Mouse (Mus musculus): ENCODE results near the gene Optn. TPM values are rescaled to one million over a fixed set of nuclear protein-coding genes. Genes with fewer than 3 reads are reported as not detected.

The Optn gene
- total and polyA plus RNA-seq, 2 experiments from 2014 or later, result 23.2 to 38.4 TPM

- H3K4me3 ChIP-seq (ENCODE audit: low read depth, low read length), result no peak overlapping the region
- WGBS, result 42% methylated on average over 5 of the region's 5 CpGs
- no peaks in the 10 kb centered on the region for H3K4me1 ChIP-seq (ENCODE audit: control insufficient read depth, insufficient read depth)
- no peak overlapping the region for H3K27ac ChIP-seq (ENCODE audit: low read depth)
- H3K4me2 ChIP-seq (ENCODE audit: low read depth, low read length), result no peak overlapping the region
- no peak for ATAC-seq (ENCODE audit: insufficient read depth, low read depth)
- no peaks in the 10 kb centered on the region for H3K36me3 ChIP-seq (replicated peaks; ENCODE audit: control insufficient read depth, insufficient read depth, low read length)
- TF ChIP-seq CTCF (IDR thresholded peaks at IDR 0.05; ENCODE audit: low read depth), result no peak
- TF ChIP-seq EP300 (IDR thresholded peaks at IDR 0.05; ENCODE audit: low read depth), result no peak
- no peak overlapping the region for H3K9ac ChIP-seq (replicated peaks; ENCODE audit: low read depth, low read length)
- DNase-seq (ENCODE audit: low spot score), result no peak
- H3K27me3 ChIP-seq (ENCODE audit: control insufficient read depth, insufficient read depth, low read length), result no peaks in the 10 kb centered on the region
- no peaks in the 10 kb centered on the region for H3K9me3 ChIP-seq (replicated peaks; ENCODE audit: control insufficient read depth, low read length)
These were observed 79.9 kb downstream of the Optn start for GRCm38 (mm10) chr2:4983987-4984386.

GRCm38 (mm10) chr2:4978091-4978490 is 85.8 kb downstream of the Optn start:
- Histone ChIP-seq H3K27me3 (ENCODE audit: control insufficient read depth, insufficient read depth, low read length) (no peaks in the 10 kb centered on the region), H3K4me1 (ENCODE audit: control insufficient read depth, insufficient read depth) (no peaks in the 10 kb centered on the region), H3K9me3 (replicated peaks; ENCODE audit: control insufficient read depth, low read length) (no peaks in the 10 kb centered on the region), H3K27ac (ENCODE audit: low read depth) (no peak overlapping the region), H3K4me2 (ENCODE audit: low read depth, low read length) (no peak overlapping the region), H3K9ac (replicated peaks; ENCODE audit: low read depth, low read length) (no peak overlapping the region), H3K36me3 (replicated peaks; ENCODE audit: control insufficient read depth, insufficient read depth, low read length) (no peaks in the 10 kb centered on the region), H3K4me3 (ENCODE audit: low read depth, low read length) (no peak overlapping the region)
- WGBS, result 29% methylated on average over 8 of the region's 8 CpGs
- TF ChIP-seq EP300 (IDR thresholded peaks at IDR 0.05; ENCODE audit: low read depth) (no peak), CTCF (IDR thresholded peaks at IDR 0.05; ENCODE audit: low read depth) (no peak)
- no peak for ATAC-seq (ENCODE audit: insufficient read depth, low read depth)
- DNase-seq (ENCODE audit: low spot score), result no peak

GRCm38 (mm10) chr2:4975807-4976206 is 88.0 kb downstream of the Optn start, which contains the start of gene Ucma:
Gene Ucma, plus strand, starts transcription at chr2:4976122.
- TF ChIP-seq CTCF (IDR thresholded peaks at IDR 0.05; ENCODE audit: low read depth) (no peak), EP300 (IDR thresholded peaks at IDR 0.05; ENCODE audit: low read depth) (no peak)
- Histone ChIP-seq H3K4me1 (ENCODE audit: control insufficient read depth, insufficient read depth) (no peaks in the 10 kb centered on the region), H3K4me3 (ENCODE audit: low read depth, low read length) (no peak within 1 kb of the TSS), H3K36me3 (replicated peaks; ENCODE audit: control insufficient read depth, insufficient read depth, low read length) (no peaks in the 10 kb centered on the region), H3K27ac (ENCODE audit: low read depth) (no peak within 1 kb of the TSS), H3K4me2 (ENCODE audit: low read depth, low read length) (no peak within 1 kb of the TSS), H3K27me3 (ENCODE audit: control insufficient read depth, insufficient read depth, low read length) (no peaks in the 10 kb centered on the region), H3K9me3 (replicated peaks; ENCODE audit: control insufficient read depth, low read length) (no peaks in the 10 kb centered on the region), H3K9ac (replicated peaks; ENCODE audit: low read depth, low read length) (no peak within 1 kb of the TSS)
- 62% methylated on average over 5 of the region's 5 CpGs for WGBS
- no peak for DNase-seq (ENCODE audit: low spot score)
- no peak for ATAC-seq (ENCODE audit: insufficient read depth, low read depth)

Other genes with a start within 250 kb of the Optn start
- gene Sephs1, start 182.5 kb downstream of the Optn start, total RNA-seq (2014; rRNA removed; ENCODE audit: low replicate concordance), result 30.7 and 43.8 TPM in 2 replicates
- gene Sephs1, start 182.5 kb downstream of the Optn start, polyA plus RNA-seq (2015; fragmentation: Nextera tagmentation; extraction: Ambion mirVana), result 20.9 TPM in 2 replicates
- gene Phyh, start 145.0 kb downstream of the Optn start, total RNA-seq (2014; rRNA removed; ENCODE audit: low replicate concordance), result 226 and 257 TPM in 2 replicates
- gene Phyh, start 145.0 kb downstream of the Optn start, polyA plus RNA-seq (2015; fragmentation: Nextera tagmentation; extraction: Ambion mirVana), result 443 and 451 TPM in 2 replicates
- not detected in 2 replicates for gene Ucma, start 87.9 kb downstream of the Optn start, total RNA-seq (2014; rRNA removed; ENCODE audit: low replicate concordance)
- gene Ucma, start 87.9 kb downstream of the Optn start, polyA plus RNA-seq (2015; fragmentation: Nextera tagmentation; extraction: Ambion mirVana), result not detected in 2 replicates
- gene Mcm10, start 51.3 kb downstream of the Optn start, total RNA-seq (2014; rRNA removed; ENCODE audit: low replicate concordance), result 3.5 and 3.8 TPM in 2 replicates
- gene Mcm10, start 51.3 kb downstream of the Optn start, polyA plus RNA-seq (2015; fragmentation: Nextera tagmentation; extraction: Ambion mirVana), result 3.1 and 3.2 TPM in 2 replicates
- 7.3 and 9.7 TPM in 2 replicates for gene Ccdc3, start 73.7 kb upstream of the Optn start, total RNA-seq (2014; rRNA removed; ENCODE audit: low replicate concordance)
- gene Ccdc3, start 73.7 kb upstream of the Optn start, polyA plus RNA-seq (2015; fragmentation: Nextera tagmentation; extraction: Ambion mirVana), result 3.5 and 3.7 TPM in 2 replicates